Mouse (Mus musculus): ENCODE measurements at regions not wholly inside any gene's neighbourhood (a gene's known extent, or its start where the extent isn't known, plus 50 kb on each side); places are given as distances from the start of the nearest gene placed in this dataset.

DNA sequence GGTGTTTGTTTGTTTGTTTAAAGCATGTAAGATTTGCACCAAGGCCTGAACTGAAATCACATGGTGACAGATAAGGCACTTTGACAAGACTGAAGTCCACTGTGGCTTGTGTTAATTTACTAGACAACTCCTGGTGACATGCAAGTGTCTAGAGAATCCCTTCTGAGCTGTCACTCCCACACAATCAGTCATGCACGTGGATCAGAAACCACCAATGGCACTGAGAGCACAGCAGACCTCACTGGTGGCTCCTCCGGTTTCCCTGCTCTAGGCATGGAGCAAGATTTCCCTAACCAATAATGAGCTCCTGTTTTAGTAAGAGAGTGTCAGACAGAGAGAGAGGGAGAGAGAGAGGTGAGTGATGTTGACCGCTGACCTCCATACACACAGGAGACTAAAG is 63.1 kb upstream of the Tle3 start:
- 48% methylated on average over 3 of the region's 3 CpGs for WGBS
- H3K4me2 ChIP-seq (replicated peaks; ENCODE audit: low read depth, low read length, severe bottlenecking), result no peak overlapping the region

DNA sequence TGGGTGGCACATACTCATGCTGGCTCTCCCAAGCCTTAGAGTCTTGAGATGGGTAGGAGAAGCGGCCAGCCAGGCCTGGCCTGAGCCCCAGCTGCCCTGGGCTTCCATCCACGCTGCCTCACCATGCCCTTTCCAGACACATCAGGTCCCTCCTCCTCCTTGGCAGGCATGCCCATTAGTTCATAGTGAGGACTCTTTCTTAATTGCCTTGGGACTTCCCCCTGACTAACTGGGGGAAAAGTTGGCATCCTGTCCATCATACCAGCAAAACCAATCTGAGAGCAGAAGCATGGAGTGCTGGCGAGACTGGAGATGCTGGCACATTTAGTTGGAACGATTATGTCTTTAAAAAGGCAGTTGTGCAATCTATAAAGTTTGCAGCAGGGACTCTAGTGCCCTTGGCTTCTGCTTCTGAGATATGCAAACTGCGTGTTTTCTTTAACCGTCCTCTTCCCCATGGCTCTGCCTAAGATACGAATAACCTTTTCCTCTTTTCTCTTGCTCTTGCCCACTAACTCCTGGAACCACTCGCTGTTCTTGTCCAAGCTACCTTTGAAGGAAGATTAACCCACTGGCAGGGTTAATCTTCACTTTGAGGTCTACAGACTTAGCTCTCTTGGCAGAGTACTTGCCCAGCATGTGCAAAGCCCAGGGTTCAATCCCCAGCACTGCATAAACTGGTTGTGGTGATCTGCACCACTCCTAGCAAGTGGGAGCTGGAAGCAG is 62.2 kb upstream of the Tle3 start:
- no peaks in the 10 kb centered on the region; the same call in 1 of the 2 replicates for H3K27me3 ChIP-seq (ENCODE audit: control insufficient read depth, insufficient read depth, low read length)
- TF ChIP-seq POLR2A (IDR thresholded peaks at IDR 0.05; ENCODE audit: borderline replicate concordance, extremely low read depth, insufficient read depth, insufficient read length), result no peak
- H3K36me3 ChIP-seq (ENCODE audit: control insufficient read depth, insufficient read depth, low read length), result no peaks in the 10 kb centered on the region
- no peak for DNase-seq (ENCODE audit: low spot score)
- no peak overlapping the region for H3K9ac ChIP-seq (ENCODE audit: low read depth, low read length, severe bottlenecking)
- no peaks in the 10 kb centered on the region for H3K9me3 ChIP-seq (ENCODE audit: control insufficient read depth, low read length)
- H3K27ac ChIP-seq (replicated peaks; ENCODE audit: low read depth, low read length), result no peak overlapping the region
- peaks cover 35% of the 10 kb centered on the region for H3K4me1 ChIP-seq (ENCODE audit: control insufficient read depth, insufficient read depth, low read length)
- no peak for ATAC-seq (ENCODE audit: low FRiP score, low read depth)
- WGBS, result 79% methylated on average over 8 of the region's 8 CpGs
- no peak overlapping the region for H3K4me2 ChIP-seq (replicated peaks; ENCODE audit: low read depth, low read length, severe bottlenecking)
- H3K4me3 ChIP-seq (replicated peaks; ENCODE audit: low read length), result no peak overlapping the region

More for the DNA sequence above, 63.1 kb upstream of the Tle3 start:
- no peak for ATAC-seq (ENCODE audit: low FRiP score, low read depth)
- no peak overlapping the region for H3K4me3 ChIP-seq (replicated peaks; ENCODE audit: low read length)
- TF ChIP-seq POLR2A (IDR thresholded peaks at IDR 0.05; ENCODE audit: borderline replicate concordance, extremely low read depth, insufficient read depth, insufficient read length), result no peak
- no peaks in the 10 kb centered on the region; the same call in 1 of the 2 replicates for H3K27me3 ChIP-seq (ENCODE audit: control insufficient read depth, insufficient read depth, low read length)
- H3K27ac ChIP-seq (replicated peaks; ENCODE audit: low read depth, low read length), result no peak overlapping the region
- no peaks in the 10 kb centered on the region for H3K9me3 ChIP-seq (ENCODE audit: control insufficient read depth, low read length)
- no peak for DNase-seq (ENCODE audit: low spot score)
- no peak overlapping the region for H3K9ac ChIP-seq (ENCODE audit: low read depth, low read length, severe bottlenecking)
- no peaks in the 10 kb centered on the region for H3K36me3 ChIP-seq (ENCODE audit: control insufficient read depth, insufficient read depth, low read length)
- H3K4me1 ChIP-seq (ENCODE audit: control insufficient read depth, insufficient read depth, low read length), result peaks cover 27% of the 10 kb centered on the region

GRCm38 (mm10) chr9:61310574-61310973 is 61.6 kb upstream of the Tle3 start:
- H3K9me3 ChIP-seq (ENCODE audit: control insufficient read depth, low read length), result no peaks in the 10 kb centered on the region
- H3K36me3 ChIP-seq (ENCODE audit: control insufficient read depth, insufficient read depth, low read length), result no peaks in the 10 kb centered on the region
- no peak for DNase-seq (ENCODE audit: low spot score)
- no peak overlapping the region for H3K27ac ChIP-seq (replicated peaks; ENCODE audit: low read depth, low read length)
- ATAC-seq (ENCODE audit: low FRiP score, low read depth), result no peak
- H3K9ac ChIP-seq (ENCODE audit: low read depth, low read length, severe bottlenecking), result no peak overlapping the region
- WGBS, result 70% methylated on average over 5 of the region's 5 CpGs
- no peak overlapping the region for H3K4me3 ChIP-seq (replicated peaks; ENCODE audit: low read length)
- H3K4me2 ChIP-seq (replicated peaks; ENCODE audit: low read depth, low read length, severe bottlenecking), result no peak overlapping the region
- peaks cover 41% of the 10 kb centered on the region for H3K4me1 ChIP-seq (ENCODE audit: control insufficient read depth, insufficient read depth, low read length)
- no peaks in the 10 kb centered on the region; the same call in 1 of the 2 replicates for H3K27me3 ChIP-seq (ENCODE audit: control insufficient read depth, insufficient read depth, low read length)
- no peak for TF ChIP-seq POLR2A (IDR thresholded peaks at IDR 0.05; ENCODE audit: borderline replicate concordance, extremely low read depth, insufficient read depth, insufficient read length)

- 12% methylated on average over 5 of the region's 5 CpGs for WGBS
- H3K27ac ChIP-seq (replicated peaks; ENCODE audit: low read depth, low read length), result no peak overlapping the region
- H3K4me1 ChIP-seq (ENCODE audit: control insufficient read depth, insufficient read depth, low read length), result peaks cover 50% of the 10 kb centered on the region
- no peaks in the 10 kb centered on the region for H3K36me3 ChIP-seq (ENCODE audit: control insufficient read depth, insufficient read depth, low read length)
- no peak overlapping the region for H3K4me3 ChIP-seq (replicated peaks; ENCODE audit: low read length)
- H3K9ac ChIP-seq (ENCODE audit: low read depth, low read length, severe bottlenecking), result 0 out of 2 replicates have a peak overlapping the region, but pooled peaks have one; percentile 18
- H3K9me3 ChIP-seq (ENCODE audit: control insufficient read depth, low read length), result no peaks in the 10 kb centered on the region
- no peaks in the 10 kb centered on the region; the same call in 1 of the 2 replicates for H3K27me3 ChIP-seq (ENCODE audit: control insufficient read depth, insufficient read depth, low read length)
- TF ChIP-seq POLR2A (IDR thresholded peaks at IDR 0.05; ENCODE audit: borderline replicate concordance, extremely low read depth, insufficient read depth, insufficient read length), result no peak
- DNase-seq (ENCODE audit: low spot score) (peak; percentile 32), ATAC-seq (ENCODE audit: low FRiP score, low read depth) (no peak)
- H3K4me2 ChIP-seq (replicated peaks; ENCODE audit: low read depth, low read length, severe bottlenecking), result no peak overlapping the region
These were observed 60.6 kb upstream of the Tle3 start for GRCm38 (mm10) chr9:61311604-61312003.

- no peaks in the 10 kb centered on the region for H3K36me3 ChIP-seq (ENCODE audit: control insufficient read depth, insufficient read depth, low read length)
- TF ChIP-seq POLR2A (IDR thresholded peaks at IDR 0.05; ENCODE audit: borderline replicate concordance, extremely low read depth, insufficient read depth, insufficient read length), result no peak
- H3K4me2 ChIP-seq (replicated peaks; ENCODE audit: low read depth, low read length, severe bottlenecking), result no peak overlapping the region
- no peaks in the 10 kb centered on the region for H3K9me3 ChIP-seq (ENCODE audit: control insufficient read depth, low read length)
- peaks cover 62% of the 10 kb centered on the region for H3K4me1 ChIP-seq (ENCODE audit: control insufficient read depth, insufficient read depth, low read length)
- H3K4me3 ChIP-seq (replicated peaks; ENCODE audit: low read length), result no peak overlapping the region
- H3K9ac ChIP-seq (ENCODE audit: low read depth, low read length, severe bottlenecking), result no peak overlapping the region; the same call in 1 of the 2 replicates
- ATAC-seq (ENCODE audit: low FRiP score, low read depth), result no peak
- 51% methylated on average over 6 of the region's 6 CpGs for WGBS
- H3K27me3 ChIP-seq (ENCODE audit: control insufficient read depth, insufficient read depth, low read length), result no peaks in the 10 kb centered on the region; the same call in 1 of the 2 replicates
- H3K27ac ChIP-seq (replicated peaks; ENCODE audit: low read depth, low read length), result peak overlapping the region; percentile 30; the same call in 1 of the 2 replicates
- DNase-seq (ENCODE audit: low spot score), result no peak
These were observed 57.5 kb upstream of the Tle3 start for GRCm38 (mm10) chr9:61314630-61315179.
